Mouse (Mus musculus) embryo, embryonic 10 days (tissue): ENCODE measurements at regions not wholly inside any gene's neighbourhood (a gene's known extent, or its start where the extent isn't known, plus 50 kb on each side); places are given as distances from the start of the nearest gene placed in this dataset.

ENCODE experiments used
- DNase-seq: peaks from one replicate; pipeline ENCODE4 v3.0.0-alpha.2; 2015; ENCODE audit warnings: low spot score

DNA sequence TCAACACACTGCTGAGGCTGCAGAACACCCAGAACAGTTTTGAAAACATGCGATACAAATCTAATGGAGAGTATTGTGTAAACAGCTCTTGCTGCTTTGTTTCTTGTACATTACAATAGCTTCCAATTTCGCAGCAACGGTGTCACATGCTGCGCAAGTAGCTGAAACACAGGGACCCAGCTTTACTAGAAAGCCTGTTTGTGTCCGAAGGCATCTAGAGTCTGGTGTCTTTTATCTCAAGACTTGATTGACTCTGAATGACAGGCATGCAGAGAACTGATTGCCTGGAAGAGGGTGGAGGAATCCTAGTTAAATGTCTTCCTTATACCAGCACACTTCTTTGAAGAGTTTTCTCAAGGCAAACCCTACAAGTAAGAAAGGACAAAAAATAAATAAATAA is 66.1 kb upstream of the Fgf10 start:
- no peak for DNase-seq

DNA sequence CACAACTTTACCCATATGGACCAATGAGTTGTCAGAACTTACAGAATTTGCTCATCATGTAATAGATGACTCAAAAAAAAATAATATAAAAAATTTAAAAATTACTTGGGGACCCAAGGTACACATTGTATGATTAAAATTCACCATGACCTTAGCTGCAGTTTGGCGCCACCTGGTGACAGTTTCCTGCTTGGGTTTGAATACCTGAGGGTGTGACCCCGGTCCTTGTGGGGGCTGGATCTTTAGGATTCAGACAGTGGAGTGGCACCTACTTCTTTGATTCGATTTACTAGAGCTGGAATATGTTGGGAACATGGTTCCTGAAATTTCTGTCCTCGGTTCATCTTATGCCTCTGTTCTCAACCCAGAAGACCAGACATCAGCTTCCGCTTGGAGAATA is 72.7 kb upstream of the Fgf10 start:
- DNase-seq: peak; percentile 34

DNA sequence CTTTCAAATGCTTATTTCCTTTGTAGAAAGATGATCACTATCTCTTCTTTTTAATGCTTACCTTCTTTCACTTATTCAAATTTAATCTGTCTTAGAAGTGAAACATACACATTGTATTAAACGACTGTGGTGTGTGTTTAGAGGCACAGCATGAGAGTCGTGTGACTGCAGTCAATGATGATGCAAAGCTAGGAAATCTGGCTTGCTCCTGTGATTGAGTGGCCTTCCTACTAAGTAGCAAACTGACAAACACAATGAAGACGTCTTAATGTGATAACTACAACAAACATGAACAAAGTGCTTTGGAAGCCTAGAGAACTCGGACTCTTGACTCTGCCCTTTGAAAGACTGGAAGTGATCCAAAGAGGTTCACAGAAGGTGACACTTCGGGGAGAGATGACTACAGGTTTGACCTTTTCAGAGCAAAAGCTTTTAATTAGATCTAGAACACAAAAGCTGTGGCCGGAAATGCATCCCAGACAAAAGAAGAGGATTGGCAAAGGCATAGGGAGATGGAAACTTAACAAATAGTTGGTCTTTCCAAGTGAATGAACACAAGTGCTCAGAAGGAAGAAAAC is 73.3 kb upstream of the Fgf10 start:
- DNase-seq: no peak

DNA sequence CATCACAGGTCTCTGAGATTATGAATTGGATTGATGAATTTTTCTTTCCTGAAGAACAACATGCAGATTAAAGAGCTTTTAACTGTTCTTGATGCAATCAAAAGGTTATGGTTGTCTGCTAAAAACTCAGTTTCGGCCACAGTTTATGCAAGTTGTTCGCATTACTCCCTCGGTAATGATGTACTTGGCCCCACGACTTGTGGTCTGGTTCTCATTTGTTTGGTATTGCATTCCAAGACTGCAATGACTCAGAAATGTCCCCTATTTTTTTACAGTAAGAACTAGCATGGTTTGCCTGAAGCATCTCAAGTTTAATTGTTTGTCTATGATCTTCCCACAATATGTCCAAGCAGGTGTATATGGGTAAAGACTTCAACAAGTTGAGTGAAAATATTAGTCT is 77.5 kb upstream of the Fgf10 start:
- DNase-seq: no peak

DNA sequence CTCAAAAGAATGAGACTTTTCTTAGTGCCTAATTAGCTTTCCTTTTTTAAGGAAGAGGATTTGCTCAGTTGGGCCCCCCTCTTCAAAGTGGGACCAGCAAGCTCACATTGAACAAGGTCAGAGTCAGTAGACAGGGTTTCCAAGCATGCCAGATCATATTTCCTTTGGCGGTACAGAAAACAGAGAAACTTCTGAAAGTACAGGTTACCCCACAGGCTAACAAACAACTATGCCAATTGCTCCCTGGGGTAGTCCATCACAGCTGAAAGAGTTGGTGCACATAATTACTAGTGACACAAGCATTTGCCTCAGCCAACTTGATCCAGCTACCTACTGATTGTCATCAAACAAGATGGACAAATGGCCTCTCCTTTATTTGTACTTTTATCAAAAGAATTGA is 97.0 kb upstream of the Fgf10 start:
- DNase-seq: peak; percentile 39

- no peak for DNase-seq
Measured at GRCm38 (mm10) chr13:118565219-118565833, 104.3 kb upstream of the Fgf10 start.

DNA sequence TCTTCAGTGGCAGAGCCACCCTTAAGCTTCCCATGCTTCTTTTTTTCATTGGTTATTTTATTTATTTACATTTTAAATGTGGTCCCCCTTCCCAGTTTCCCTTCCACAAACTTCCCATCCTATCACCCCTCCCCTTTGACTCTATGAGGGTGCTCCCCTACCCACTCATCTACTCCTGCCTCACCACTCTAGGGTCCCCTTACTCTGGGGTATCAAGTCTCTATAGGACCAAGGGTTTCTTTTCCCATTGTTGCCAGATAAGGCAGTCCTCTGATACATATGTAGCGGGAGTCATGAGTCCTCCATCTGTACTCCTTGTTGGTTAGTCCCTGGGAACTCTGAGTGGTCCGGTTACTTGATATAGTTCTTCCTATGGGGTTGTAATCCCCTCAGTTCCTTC is 110.6 kb upstream of the Fgf10 start:
- DNase-seq: no peak

DNA sequence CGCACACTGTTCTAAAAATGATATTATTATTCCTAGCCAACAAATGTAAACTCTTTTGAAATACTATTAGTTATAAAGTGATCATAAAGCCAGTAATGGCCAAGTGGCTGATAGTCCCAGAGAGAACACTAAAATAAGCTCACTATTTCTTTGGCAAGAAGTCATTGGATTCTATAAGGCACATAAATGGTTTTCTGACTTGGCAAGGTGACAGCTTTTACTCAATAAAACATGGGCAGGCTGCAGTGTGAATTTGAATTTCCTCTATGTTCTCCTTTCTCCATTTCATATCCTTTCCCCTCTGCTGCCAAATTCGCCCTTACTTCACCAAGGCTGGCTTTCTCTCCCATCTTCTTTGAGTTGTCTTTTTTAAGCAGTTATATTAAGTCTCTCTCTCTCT is 117.6 kb upstream of the Fgf10 start:
- DNase-seq: no peak

DNA sequence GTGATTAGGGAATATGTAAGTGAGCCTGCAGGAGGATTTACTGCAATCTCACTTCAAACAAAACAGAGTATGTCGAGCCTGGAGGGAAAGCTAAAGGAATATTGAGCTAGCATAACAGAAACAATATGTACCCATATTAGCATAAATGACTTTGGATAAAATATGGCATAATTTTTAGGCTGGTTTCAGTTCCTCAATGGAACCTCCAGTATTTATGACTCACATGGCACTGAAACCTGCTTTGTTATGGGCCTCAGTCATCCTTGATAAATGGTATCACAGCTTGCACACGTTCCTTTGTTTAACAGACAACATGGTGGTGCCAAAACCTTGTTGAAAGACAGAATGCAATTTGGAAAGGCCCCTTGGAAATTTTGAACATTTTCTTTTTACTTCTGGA is 130.8 kb upstream of the Fgf10 start:
- no peak for DNase-seq

DNA sequence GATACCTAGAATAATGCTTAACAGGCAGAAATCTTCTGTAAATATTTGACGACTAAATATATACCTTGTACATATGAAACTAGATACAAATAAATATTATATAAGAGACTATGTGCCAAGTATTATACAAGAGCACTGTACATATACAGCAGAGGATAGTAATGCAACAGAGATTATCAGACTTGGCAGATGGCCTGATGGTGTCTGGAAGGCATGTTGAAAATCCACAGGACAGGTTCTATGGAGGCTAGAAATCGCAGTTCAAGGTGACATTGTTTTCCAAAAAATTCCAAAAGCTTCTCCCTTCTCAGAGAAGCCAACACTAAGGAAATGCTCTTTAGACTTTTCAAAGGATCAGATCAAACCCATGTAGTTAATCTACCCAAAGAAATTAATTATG is 126.9 kb upstream of the Mrps30 start:
- no peak for DNase-seq

- no peak for DNase-seq
Measured at GRCm38 (mm10) chr13:118506136-118506535, 119.1 kb upstream of the Mrps30 start.

DNA sequence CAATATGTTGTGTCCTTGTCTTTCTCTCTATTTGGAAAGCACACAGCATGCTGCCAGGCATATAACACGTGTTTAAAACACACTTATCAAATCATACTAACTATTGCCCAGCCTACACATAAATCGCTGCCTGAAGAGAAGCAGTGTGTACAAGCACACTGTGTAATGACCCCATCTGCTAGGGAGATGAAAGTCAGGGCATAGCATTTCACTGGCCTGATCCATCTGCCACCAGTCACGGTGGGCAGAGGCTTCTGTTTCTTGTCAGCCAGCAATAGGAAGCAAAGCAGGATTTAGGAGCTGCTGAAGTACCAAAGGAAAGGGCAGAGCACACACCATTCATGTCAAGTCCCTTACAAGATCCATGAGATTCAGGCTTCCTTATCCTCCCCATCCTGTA is 103.6 kb upstream of the Mrps30 start:
- peak; percentile 67 for DNase-seq

DNA sequence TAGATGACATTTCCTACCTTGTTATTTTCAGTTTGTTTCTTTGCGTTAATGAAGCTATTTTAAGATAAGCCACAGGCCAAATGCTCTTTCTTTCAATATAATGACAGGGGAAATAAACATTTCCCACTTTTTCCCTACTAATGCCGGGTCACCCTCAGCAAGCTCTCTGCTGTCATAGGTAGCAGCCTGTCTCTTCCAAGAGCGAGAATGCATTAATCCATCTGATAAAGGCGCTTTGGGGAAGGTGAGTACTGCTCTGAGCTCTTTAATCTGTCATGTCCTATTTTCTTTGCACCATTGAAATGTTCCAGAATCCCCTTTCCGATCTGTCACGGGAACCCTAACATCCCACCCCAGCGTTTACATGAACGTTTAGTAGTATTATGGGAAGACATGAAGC is 96.0 kb upstream of the Mrps30 start:
- peak; percentile 15 for DNase-seq

GRCm38 (mm10) chr13:118480237-118480636 is 93.2 kb upstream of the Mrps30 start:
- DNase-seq: no peak

GRCm38 (mm10) chr13:118478487-118478886 is 91.4 kb upstream of the Mrps30 start:
- DNase-seq: no peak

GRCm38 (mm10) chr13:118472578-118472977 is 85.5 kb upstream of the Mrps30 start:
- DNase-seq: peak; percentile 22

GRCm38 (mm10) chr13:118459672-118460384 is 72.8 kb upstream of the Mrps30 start:
- no peak for DNase-seq

DNA sequence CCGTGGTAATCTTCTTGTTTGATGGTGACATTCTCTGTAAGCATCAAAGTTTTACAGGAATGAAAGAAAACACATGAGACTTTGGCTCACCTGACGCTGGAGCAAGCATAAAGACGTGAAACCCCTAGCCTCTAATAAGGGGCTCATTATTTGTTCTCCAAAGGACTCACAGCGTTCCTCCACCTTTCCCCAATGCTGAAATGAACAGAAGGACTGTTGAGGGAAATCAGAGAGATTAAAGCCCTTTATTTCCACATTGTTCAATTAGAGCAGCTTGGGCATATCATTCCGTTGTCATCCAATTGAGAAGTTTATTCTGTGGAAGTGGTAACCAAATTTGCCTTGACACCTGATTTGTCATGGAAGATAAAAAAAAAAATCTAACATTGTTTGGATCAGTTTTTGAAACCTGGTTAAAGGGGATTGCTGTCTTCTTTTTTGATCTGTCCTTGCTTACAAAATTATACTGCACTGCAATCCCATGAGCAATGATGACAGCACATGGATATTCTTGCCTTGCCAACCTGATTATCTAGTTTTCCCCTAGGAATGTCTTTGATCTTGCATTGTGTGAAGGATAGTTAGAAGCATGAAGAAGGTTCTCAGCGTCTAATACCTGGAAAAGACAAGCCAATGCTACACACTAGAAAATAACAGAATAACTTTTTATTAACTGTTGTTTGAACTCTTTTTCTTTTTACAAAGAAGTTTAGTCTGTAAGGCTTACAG is 62.1 kb upstream of the Mrps30 start:
- DNase-seq: no peak

- DNase-seq: no peak
Measured at GRCm38 (mm10) chr13:118441322-118442064, 54.4 kb upstream of the Mrps30 start.
